Mouse (Mus musculus) left cerebral cortex, adult 18-20 months (tissue): ENCODE results near the gene Higd1c. TPM values are rescaled to one million over a fixed set of nuclear protein-coding genes. Genes with fewer than 3 reads are reported as not detected.

Experiments
- DNase-seq, 2 experiments: peaks; one replicate each; pipeline ENCODE4 v3.0.0; 2021 to 2022; ENCODE audit warnings: low spot score in 2 of 2, mixed read lengths in 1 of 2
- total RNA-seq, 2 experiments: library from RNA; stranded (reverse); gene quantifications; 2 replicates each; pipeline ENCODE4 v1.2.3; 2021

The Higd1c gene
- total RNA-seq, 2 experiments from 2014 or later, result not detected

DNA sequence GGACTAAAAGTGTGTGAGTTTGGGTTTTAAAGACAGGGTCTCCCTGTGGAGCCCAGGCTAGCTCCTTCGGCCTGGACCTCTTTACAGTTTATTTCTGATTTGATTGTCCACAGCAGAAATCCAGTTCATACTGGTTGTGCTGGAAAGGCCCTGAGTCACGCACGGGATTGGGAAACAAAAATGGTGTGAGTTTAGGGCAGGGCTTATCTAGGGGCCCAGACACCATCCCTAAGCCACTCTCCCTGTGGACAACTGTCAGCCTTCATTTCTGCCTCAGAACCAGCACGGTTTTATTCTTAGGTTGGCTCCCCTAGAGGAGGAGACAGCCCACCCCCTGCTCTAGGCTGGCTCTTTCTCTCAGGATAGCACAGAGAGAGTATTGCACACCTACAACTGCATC lies 68.9 kb downstream of the Higd1c start:
- no peak for DNase-seq

Other genes with a start within 250 kb of the Higd1c start
- 10 to 100 TPM; 20.8 to 25.4 TPM for gene Atf1, start 136.7 kb upstream of the Higd1c start, total RNA-seq
- gene Tmprss12, start 83.7 kb upstream of the Higd1c start, total RNA-seq, result not detected
- gene Mettl7a1, start 60.4 kb upstream of the Higd1c start, total RNA-seq, result 10 to 100 TPM; 32.2 to 35.0 TPM
- under 1 TPM in 1 of 2 experiments, not detected in 1; 0.35 TPM for gene Mettl7a3, start 29.6 kb upstream of the Higd1c start, total RNA-seq
- not detected for gene Methig1, start 11.4 kb upstream of the Higd1c start, total RNA-seq
- gene Mettl7a2, start 11.3 kb upstream of the Higd1c start, total RNA-seq, result under 1 TPM; 0.65 to 0.84 TPM
- gene Gm5475, start 57.6 kb downstream of the Higd1c start, total RNA-seq, result not detected
- 10 to 100 TPM; 49.0 to 61.6 TPM for gene Slc11a2, start 60.5 kb downstream of the Higd1c start, total RNA-seq
- gene Letmd1, start 104.5 kb downstream of the Higd1c start, total RNA-seq, result 10 to 100 TPM; 55.3 to 63.7 TPM
- gene Csrnp2, start 130.9 kb downstream of the Higd1c start, total RNA-seq, result 10 to 100 TPM; 33.6 to 36.0 TPM
- 10 to 100 TPM; 25.4 to 31.6 TPM for gene Tfcp2, start 187.5 kb downstream of the Higd1c start, total RNA-seq
- gene Pou6f1, start 235.4 kb downstream of the Higd1c start, total RNA-seq, result 100 to 1,000 TPM; 119 to 127 TPM